Mouse (Mus musculus) liver, adult 2 months (tissue): ENCODE data around the gene Aff3. TPM values are rescaled to one million over a fixed set of nuclear protein-coding genes. Genes with fewer than 3 reads are reported as not detected.

ENCODE experiments used
- DNase-seq: peaks from one replicate; pipeline ENCODE4 v3.0.0-alpha.2; 2011; ENCODE audit warnings: low read depth, low spot score; ENCODE audit errors: extremely low read depth
- H3K27ac ChIP-seq: fragments of 200-500 bp; replicated peaks from 2 replicates; pipeline ENCODE4 v1.5.1; 2012; ENCODE audit warnings: low read depth, mild to moderate bottlenecking, control low read depth, inconsistent platforms, low read length; ENCODE audit not compliant: insufficient read depth
- H3K27me3 ChIP-seq: fragments of 200-500 bp; 2 replicates; pipeline ENCODE4 v1.6.1; 2012; ENCODE audit warnings: mild to moderate bottlenecking, moderate library complexity, low read length, inconsistent platforms; ENCODE audit not compliant: control insufficient read depth, insufficient read depth
- H3K36me3 ChIP-seq: fragments of 200-500 bp; 2 replicates; pipeline ENCODE4 v1.6.1; 2012; ENCODE audit warnings: low read length, inconsistent platforms; ENCODE audit not compliant: control insufficient read depth, insufficient read depth
- H3K4me1 ChIP-seq: fragments of 200-500 bp; 2 replicates; pipeline ENCODE4 v1.6.1; 2011; ENCODE audit warnings: low read length; ENCODE audit not compliant: control insufficient read depth, insufficient read depth
- H3K4me3 ChIP-seq: fragments of 200-500 bp; 2 replicates; pipeline ENCODE4 v1.5.1; 2011; ENCODE audit warnings: low read depth, mild to moderate bottlenecking, control low read depth, low read length, moderate library complexity; ENCODE audit not compliant: insufficient read depth
- H3K79me2 ChIP-seq: fragments of 200-500 bp; 2 replicates; pipeline ENCODE4 v1.6.1; 2012; ENCODE audit warnings: inconsistent platforms, mild to moderate bottlenecking, low read length, moderate library complexity; ENCODE audit not compliant: control insufficient read depth, insufficient read depth
- H3K9ac ChIP-seq: fragments of 200-500 bp; 2 replicates; pipeline ENCODE4 v1.6.1; 2012; ENCODE audit warnings: low read depth, mild to moderate bottlenecking, control low read depth, inconsistent platforms, low read length
- CTCF ChIP-seq: fragments of 200-500 bp; IDR thresholded peaks from 2 replicates; pipeline ENCODE4 v1.5.1; 2011; ENCODE audit warnings: low read depth, low read length, control low read depth
- POLR2A ChIP-seq: fragments of 200-500 bp; IDR thresholded peaks from 2 replicates; pipeline ENCODE4 v1.6.1; 2011; ENCODE audit warnings: low read length, control low read depth; ENCODE audit not compliant: insufficient read depth; ENCODE audit errors: extremely low read depth
- WGBS: fragments of 180-500 bp; shearing (Covaris S2); methylation state at CpG from one replicate; pipeline ENCODE4 v1.1.7; 2018; 5-methylcytosine and 5-hydroxymethylcytosine counted together
- polyA plus RNA-seq: library from polyadenylated mRNA; depleted of rRNA; stranded (reverse); fragments of >200 nt; gene quantifications from 2 replicates; pipeline ENCODE4 v1.2.3, GENCODE M21; 2012
- total RNA-seq: library from RNA; depleted of rRNA; stranded (reverse); fragments of >200 nt; gene quantifications from 2 replicates; pipeline ENCODE4 v1.2.3, GENCODE M21; 2014

Gene Aff3
- total and polyA plus RNA-seq, 2 experiments = 0.18 to 0.28 TPM

DNA sequence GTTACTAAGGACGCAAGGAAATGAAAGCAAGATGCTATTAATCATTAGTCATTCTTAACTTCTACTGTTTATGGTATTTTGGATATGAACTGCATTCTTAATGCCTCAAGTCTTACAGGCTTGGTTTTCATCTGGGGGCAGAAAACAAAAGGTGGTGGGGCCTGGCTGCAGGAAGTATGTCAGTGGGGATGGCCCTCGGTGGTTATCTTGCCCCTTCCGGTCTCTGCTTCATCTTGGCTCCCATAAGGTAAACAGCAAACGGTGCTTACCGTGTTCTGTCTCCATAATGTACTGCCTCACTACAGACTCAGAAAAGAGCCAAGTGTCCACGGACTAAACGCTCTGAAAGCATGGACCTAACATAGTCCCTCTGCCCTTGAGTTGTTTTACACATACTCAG lies 60.1 kb downstream of the Aff3 start:
- H3K79me2 ChIP-seq = no peaks in the 10 kb centered on the region
- no peaks in the 10 kb centered on the region for H3K36me3 ChIP-seq
- no peak for DNase-seq
- H3K9ac ChIP-seq = no peak overlapping the region
- no peaks in the 10 kb centered on the region for H3K4me1 ChIP-seq
- no peak overlapping the region for H3K4me3 ChIP-seq
- TF ChIP-seq POLR2A = no peak
- TF ChIP-seq CTCF = no peak
- 82% methylated on average over 7 of the region's 7 CpGs for WGBS
- no peak overlapping the region for H3K27ac ChIP-seq
- no peaks in the 10 kb centered on the region for H3K27me3 ChIP-seq

DNA sequence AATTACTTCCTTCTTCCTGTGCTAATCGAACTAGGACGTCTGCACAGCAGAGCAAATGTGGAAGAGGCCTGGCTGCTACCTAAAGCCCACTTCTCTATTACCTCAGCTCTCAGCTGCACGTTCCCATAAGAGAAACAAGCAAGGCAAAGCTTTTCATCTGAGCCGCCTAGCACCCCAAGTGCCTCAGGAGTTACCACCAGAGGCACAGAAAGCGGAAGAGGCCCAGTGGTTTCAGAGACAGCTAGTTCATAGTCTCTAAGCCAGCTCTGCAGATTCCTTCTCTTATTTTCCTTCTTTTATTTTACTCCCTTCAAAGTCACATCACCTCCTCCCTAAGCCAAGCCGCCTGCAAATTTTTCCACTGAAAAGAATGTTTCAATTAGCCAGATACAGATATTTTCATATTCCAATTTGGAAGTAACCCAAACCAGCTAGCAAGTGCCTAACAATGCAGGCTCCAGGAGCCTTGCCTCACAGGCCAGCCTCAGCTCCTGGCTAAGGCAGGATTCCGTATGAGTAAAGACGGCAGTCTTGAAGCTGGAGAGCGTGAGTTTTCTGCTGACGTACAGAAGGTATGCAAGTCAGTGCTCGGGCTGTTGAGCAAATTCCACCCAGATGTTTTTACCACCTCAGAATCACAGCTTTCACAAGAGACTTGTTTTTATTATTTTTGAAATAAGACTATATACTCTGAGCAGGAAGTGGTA lies 62.8 kb downstream of the Aff3 start:
- no peak overlapping the region for H3K27ac ChIP-seq
- no peaks in the 10 kb centered on the region for H3K79me2 ChIP-seq
- peak; percentile 1 for DNase-seq
- no peaks in the 10 kb centered on the region for H3K27me3 ChIP-seq
- H3K4me3 ChIP-seq = no peak overlapping the region
- no peaks in the 10 kb centered on the region for H3K4me1 ChIP-seq
- no peaks in the 10 kb centered on the region for H3K36me3 ChIP-seq
- 80% methylated on average over 11 of the region's 11 CpGs for WGBS
- TF ChIP-seq CTCF = no peak
- TF ChIP-seq POLR2A = no peak
- H3K9ac ChIP-seq = no peak overlapping the region

DNA sequence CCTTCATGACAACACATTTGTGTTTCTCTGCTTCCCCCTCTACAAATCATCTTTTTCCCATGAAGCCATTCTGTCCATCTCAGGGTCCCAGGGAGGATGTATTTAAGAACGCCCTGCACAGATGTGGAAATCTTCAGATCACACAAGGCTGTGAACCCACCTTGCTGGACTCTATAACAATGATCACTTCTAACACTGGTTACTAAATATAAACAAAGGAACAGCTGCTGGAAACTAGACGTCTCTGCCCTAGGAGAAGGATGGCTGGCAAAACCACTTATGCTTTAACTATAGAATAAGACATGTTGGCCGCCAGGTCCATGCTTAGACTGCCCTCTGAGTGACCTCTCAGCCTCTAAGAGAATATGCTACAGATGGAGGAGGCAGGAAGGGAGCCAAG lies 69.4 kb downstream of the Aff3 start:
- 77% methylated on average over 3 of the region's 3 CpGs for WGBS
- Histone ChIP-seq H3K27me3 (no peaks in the 10 kb centered on the region), H3K27ac (no peak overlapping the region), H3K79me2 (no peaks in the 10 kb centered on the region), H3K9ac (no peak overlapping the region), H3K4me3 (no peak overlapping the region), H3K36me3 (no peaks in the 10 kb centered on the region), H3K4me1 (no peaks in the 10 kb centered on the region)
- no peak for DNase-seq
- no peak for TF ChIP-seq POLR2A
- no peak for TF ChIP-seq CTCF

DNA sequence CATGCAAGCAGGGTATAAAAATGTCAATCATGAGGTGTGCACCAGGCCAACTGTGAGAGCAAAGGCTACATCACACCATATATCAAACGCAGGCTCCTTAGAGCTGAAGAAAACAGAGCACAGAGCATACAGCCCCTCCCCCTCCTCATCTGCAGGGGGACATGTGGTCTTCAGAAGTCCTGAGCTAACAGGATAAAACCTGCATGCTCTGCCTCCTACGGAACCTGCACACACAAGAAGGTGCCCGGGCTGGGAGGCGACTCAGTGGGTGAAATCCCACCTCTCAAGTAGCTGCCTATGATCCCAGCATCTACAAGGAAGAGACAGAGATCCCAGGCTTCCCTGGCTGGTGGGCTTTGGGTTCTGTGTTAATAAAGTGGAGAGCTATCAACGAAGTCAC lies 70.0 kb downstream of the Aff3 start:
- Histone ChIP-seq H3K4me3 (no peak overlapping the region), H3K27ac (no peak overlapping the region), H3K36me3 (no peaks in the 10 kb centered on the region), H3K27me3 (no peaks in the 10 kb centered on the region), H3K9ac (no peak overlapping the region), H3K4me1 (no peaks in the 10 kb centered on the region), H3K79me2 (no peaks in the 10 kb centered on the region)
- 71% methylated on average over 5 of the region's 5 CpGs for WGBS
- no peak for TF ChIP-seq POLR2A
- DNase-seq = no peak

DNA sequence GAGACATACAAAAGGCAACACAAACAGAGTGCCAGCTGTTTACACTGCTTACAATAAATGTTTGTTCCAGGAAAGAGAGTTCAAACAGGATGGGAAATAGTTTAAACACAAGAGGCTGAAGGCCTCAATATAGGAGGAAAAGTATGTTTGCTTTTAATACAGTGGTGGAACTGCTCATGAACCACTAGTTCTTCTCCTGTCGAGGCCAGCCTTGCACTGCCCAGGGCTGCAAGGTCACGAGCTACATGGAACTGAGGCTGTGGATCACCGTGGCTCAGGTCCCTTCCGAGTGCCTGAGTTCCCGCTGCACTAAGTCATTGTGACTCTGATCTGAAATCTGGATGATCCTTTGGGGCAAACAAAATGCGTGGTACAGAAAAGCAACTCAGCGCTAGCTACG lies 73.6 kb downstream of the Aff3 start:
- Histone ChIP-seq H3K79me2 (no peaks in the 10 kb centered on the region), H3K27ac (no peak overlapping the region), H3K27me3 (no peaks in the 10 kb centered on the region), H3K4me1 (no peaks in the 10 kb centered on the region), H3K9ac (no peak overlapping the region), H3K36me3 (no peaks in the 10 kb centered on the region), H3K4me3 (no peak overlapping the region)
- TF ChIP-seq CTCF (no peak), POLR2A (no peak)
- no peak for DNase-seq
- 63% methylated on average over 8 of the region's 8 CpGs for WGBS

DNA sequence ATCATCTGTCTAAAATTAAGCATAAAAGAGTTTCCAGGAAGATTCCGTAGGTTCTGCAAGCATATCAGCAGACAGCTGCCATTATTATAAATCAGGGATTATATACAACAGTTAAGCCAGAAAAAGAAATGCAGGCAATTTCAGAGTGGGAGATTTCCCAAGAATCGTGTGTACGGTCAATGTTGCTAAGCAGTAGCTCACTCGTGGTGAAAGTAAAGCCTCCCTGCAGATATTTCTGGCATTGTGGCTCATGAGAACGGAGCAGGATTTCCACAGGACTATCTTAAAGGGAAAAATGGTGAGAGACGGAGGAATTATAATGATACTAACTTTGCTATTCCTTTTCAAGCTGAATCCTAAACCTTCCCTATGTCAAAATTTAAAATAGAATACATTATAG lies 76.0 kb downstream of the Aff3 start:
- DNase-seq = no peak
- no peaks in the 10 kb centered on the region for H3K79me2 ChIP-seq
- no peak overlapping the region for H3K27ac ChIP-seq
- H3K36me3 ChIP-seq = no peaks in the 10 kb centered on the region
- no peak overlapping the region for H3K9ac ChIP-seq
- no peak for TF ChIP-seq CTCF
- TF ChIP-seq POLR2A = no peak
- H3K4me3 ChIP-seq = no peak overlapping the region
- no peaks in the 10 kb centered on the region for H3K4me1 ChIP-seq
- 89% methylated on average over 6 of the region's 6 CpGs for WGBS
- H3K27me3 ChIP-seq = no peaks in the 10 kb centered on the region
